Mouse (Mus musculus) ES-Bruce4 (cell line): ENCODE results near the gene Mtfr1l. TPM values are rescaled to one million over a fixed set of nuclear protein-coding genes. Genes with fewer than 3 reads are reported as not detected.

Experiments
- H3K27ac ChIP-seq: 2 replicates; pipeline ENCODE4 v1.5.1; 2012; ENCODE audit warnings: low read length, inconsistent platforms; ENCODE audit not compliant: insufficient read depth
- H3K27me3 ChIP-seq: 2 replicates; pipeline ENCODE4 v1.6.1; 2012; ENCODE audit warnings: mild to moderate bottlenecking, low read length, inconsistent platforms; ENCODE audit not compliant: control insufficient read depth, poor library complexity, insufficient read depth, severe bottlenecking
- H3K36me3 ChIP-seq: 2 replicates; pipeline ENCODE4 v1.6.1; 2012; ENCODE audit warnings: inconsistent platforms, mild to moderate bottlenecking, low read length, moderate library complexity; ENCODE audit not compliant: control insufficient read depth, poor library complexity, insufficient read depth, severe bottlenecking
- H3K4me1 ChIP-seq: one replicate; pipeline ENCODE4 v1.8.1; 2011; ENCODE audit warnings: low read length; ENCODE audit not compliant: control insufficient read depth, insufficient read depth
- H3K4me3 ChIP-seq: 2 replicates; pipeline ENCODE4 v1.5.1; 2011; ENCODE audit warnings: low read depth, mild to moderate bottlenecking, low read length
- H3K9ac ChIP-seq: 2 replicates; pipeline ENCODE4 v1.6.1; 2012; ENCODE audit warnings: low read depth, mild to moderate bottlenecking, inconsistent platforms; ENCODE audit not compliant: poor library complexity, severe bottlenecking
- H3K9me3 ChIP-seq: replicated peaks from 2 replicates; pipeline ENCODE4 v1.6.1; 2012; ENCODE audit warnings: mild to moderate bottlenecking, low read length, inconsistent platforms; ENCODE audit not compliant: control insufficient read depth, poor library complexity, insufficient read depth, severe bottlenecking
- CTCF ChIP-seq: IDR thresholded peaks from one replicate; pipeline ENCODE4 v1.8.1; 2011; ENCODE audit warnings: low read depth, low read length
- EP300 ChIP-seq: IDR thresholded peaks from 2 replicates; pipeline ENCODE4 v1.6.1; 2011; ENCODE audit warnings: low read depth, low read length; ENCODE audit not compliant: insufficient read depth
- POLR2A ChIP-seq: IDR thresholded peaks from one replicate; pipeline ENCODE4 v1.8.1; 2011; ENCODE audit warnings: low read length; ENCODE audit not compliant: insufficient read depth
- polyA plus RNA-seq: library from polyadenylated mRNA; stranded (reverse); fragments of >200 nt; gene quantifications from 2 replicates; pipeline ENCODE4 v1.2.4, GENCODE M21; 2011; ENCODE audit warnings: low read depth; ENCODE audit not compliant: missing spikeins, insufficient read depth, insufficient read length

The Mtfr1l gene
- polyA plus RNA-seq, 1 experiment = 51.9 TPM

DNA sequence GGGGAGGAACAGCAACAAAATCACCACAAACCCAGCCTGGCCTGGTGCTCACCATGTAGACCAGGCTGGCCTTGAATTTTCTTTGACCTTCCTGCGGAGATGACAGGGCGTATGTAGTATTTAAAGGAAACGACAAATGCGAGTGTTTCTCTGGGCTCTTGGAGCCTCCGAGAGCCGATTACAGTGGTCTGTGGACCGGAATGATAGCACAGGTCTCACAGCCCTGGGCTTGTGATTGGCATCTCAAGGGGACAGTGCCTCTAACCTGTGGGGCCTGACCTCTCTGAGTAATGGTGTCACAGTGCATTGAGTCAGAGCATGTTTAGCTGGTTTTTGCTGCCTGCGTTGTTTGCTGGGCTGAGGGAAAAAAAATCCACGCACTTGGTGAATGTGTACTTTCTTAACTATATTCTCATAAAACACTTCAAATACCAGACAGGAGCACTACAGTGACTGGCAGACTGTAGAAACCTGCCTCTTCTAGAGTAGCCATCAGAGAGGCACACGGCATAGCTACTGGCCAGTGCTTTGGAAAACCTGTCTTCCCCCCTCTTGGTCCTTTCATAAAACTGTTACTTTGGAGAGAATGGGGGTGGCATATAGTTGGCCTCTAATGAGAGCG, 20.8 kb downstream of the Mtfr1l start:
- Histone ChIP-seq H3K9ac (no peak overlapping the region), H3K27me3 (no peaks in the 10 kb centered on the region), H3K9me3 (no peaks in the 10 kb centered on the region), H3K4me3 (no peak overlapping the region), H3K27ac (no peak overlapping the region), H3K36me3 (no peaks in the 10 kb centered on the region; the same call in 1 of the 2 replicates), H3K4me1 (peaks cover 8% of the 10 kb centered on the region)
- TF ChIP-seq POLR2A (no peak), CTCF (no peak), EP300 (no peak)

DNA sequence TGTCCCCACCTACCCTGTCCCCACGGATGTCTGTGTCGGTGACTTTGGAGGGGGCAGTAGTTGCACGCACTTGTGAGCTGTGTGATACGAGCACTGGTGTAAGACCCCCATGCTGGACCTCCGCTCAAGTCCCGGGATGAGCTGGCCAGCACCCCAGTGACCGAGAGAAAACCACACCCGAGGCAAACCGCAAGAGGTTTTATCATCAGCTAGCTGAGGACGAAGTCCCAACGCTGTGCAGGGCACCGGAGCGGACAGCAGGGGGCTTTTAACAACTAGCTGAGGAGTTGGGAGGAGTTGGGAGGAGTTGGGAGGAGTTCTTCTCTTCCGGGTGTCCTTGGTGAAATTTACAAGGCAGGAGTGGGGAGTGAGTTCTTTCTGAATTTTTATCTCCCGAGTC, 22.4 kb downstream of the Mtfr1l start:
- TF ChIP-seq EP300 (no peak), CTCF (peak; percentile 26), POLR2A (no peak)
- Histone ChIP-seq H3K4me1 (peaks cover 8% of the 10 kb centered on the region), H3K4me3 (peak overlapping the region; percentile 41), H3K9me3 (no peaks in the 10 kb centered on the region), H3K9ac (no peak overlapping the region), H3K27ac (peak overlapping the region; percentile 5; the same call in 1 of the 2 replicates), H3K27me3 (no peaks in the 10 kb centered on the region), H3K36me3 (no peaks in the 10 kb centered on the region; the same call in 1 of the 2 replicates)

DNA sequence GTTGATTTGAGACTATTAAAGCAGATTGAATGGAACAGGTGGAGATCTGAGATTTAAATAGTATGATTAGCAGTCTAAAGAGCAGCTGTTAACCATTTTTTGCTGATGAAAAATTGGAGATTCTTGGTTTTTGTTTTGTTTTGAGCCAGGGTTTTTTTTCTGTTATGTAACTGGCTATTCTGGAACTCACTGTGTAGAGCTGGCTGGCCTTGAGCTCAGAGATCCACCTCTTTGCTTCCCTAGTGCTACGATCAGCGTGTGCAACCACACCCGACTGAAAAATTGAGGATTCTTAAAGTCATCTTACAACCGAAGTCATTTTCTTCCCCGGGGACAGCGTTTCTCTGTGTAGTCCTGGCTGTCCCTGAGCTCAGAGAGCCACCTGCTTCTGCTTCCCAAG, 23.5 kb downstream of the Mtfr1l start:
- Histone ChIP-seq H3K9me3 (no peaks in the 10 kb centered on the region), H3K4me1 (peaks cover 3% of the 10 kb centered on the region), H3K36me3 (no peaks in the 10 kb centered on the region; the same call in 1 of the 2 replicates), H3K27ac (no peak overlapping the region), H3K4me3 (peak overlapping the region; percentile 60), H3K27me3 (no peaks in the 10 kb centered on the region), H3K9ac (peak overlapping the region; percentile 77)
- no peak for TF ChIP-seq CTCF
- no peak for TF ChIP-seq EP300
- TF ChIP-seq POLR2A = no peak

DNA sequence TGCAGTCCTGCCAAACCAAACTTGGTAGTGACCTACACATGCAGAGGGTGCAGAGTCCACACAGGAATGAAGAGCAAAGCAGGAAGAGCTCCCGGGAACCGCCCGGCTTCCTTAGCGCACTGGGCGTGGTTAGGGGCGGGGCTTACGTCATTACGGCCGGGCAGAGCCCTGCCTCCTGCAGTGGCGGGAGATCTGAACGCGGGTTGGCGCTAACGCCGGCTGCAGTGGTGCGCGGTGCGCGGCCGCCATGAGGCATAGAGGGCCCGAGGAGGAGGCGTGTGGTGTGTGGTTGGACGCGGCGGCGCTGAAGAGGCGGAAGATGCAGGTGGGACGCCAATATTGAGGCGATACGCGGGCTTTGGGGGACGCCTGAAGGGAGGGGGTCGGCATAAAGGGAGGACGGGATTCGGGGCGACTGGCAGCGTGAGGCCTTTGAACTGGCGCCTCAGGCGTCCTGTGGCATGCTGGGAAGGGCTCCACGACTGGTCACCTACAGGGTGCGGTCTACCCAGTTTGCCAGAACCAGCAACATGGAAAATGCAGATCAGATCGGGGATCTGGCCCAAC, 24.3 kb downstream of the Mtfr1l start, which contains the start of gene Aunip:
TSS of gene Aunip (plus strand) at position 155 of the 567 bp plus-strand sequence.
- no peaks in the 10 kb centered on the region; the same call in 1 of the 2 replicates for H3K36me3 ChIP-seq
- peak within 1 kb of the TSS; percentile 43; the same call in 1 of the 2 replicates for H3K27ac ChIP-seq
- H3K4me3 ChIP-seq = peak within 1 kb of the TSS; percentile 91
- H3K27me3 ChIP-seq = no peaks in the 10 kb centered on the region
- TF ChIP-seq CTCF (no peak), POLR2A (no peak), EP300 (0 out of 2 replicates have a peak, but pooled peaks have one; percentile 4)
- peaks cover 3% of the 10 kb centered on the region for H3K4me1 ChIP-seq
- H3K9ac ChIP-seq = peak within 1 kb of the TSS; percentile 77
- no peaks in the 10 kb centered on the region for H3K9me3 ChIP-seq

DNA sequence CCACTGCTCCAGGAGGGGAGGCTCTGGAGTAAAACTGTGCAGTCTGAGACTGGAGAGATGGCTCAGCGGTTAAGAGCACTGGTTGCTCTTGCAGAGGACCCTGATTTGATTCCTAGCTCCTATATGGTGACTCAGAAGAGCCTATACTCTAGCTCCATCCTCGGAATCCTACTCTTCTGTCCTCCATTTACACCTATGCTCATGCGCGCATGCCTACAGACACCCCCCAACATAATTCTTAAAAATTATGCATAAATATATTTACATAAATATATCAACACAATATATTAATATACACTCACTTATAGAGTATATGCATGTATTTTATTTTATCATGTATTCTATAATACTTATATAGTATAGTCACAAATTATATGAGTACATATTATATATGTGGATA, 24.8 kb downstream of the Mtfr1l start:
- Histone ChIP-seq H3K9ac (no peak overlapping the region), H3K36me3 (no peaks in the 10 kb centered on the region; the same call in 1 of the 2 replicates), H3K4me1 (peaks cover 1% of the 10 kb centered on the region), H3K27ac (no peak overlapping the region), H3K27me3 (no peaks in the 10 kb centered on the region), H3K9me3 (no peaks in the 10 kb centered on the region), H3K4me3 (no peak overlapping the region)
- no peak for TF ChIP-seq CTCF
- TF ChIP-seq POLR2A = no peak
- TF ChIP-seq EP300 = no peak

DNA sequence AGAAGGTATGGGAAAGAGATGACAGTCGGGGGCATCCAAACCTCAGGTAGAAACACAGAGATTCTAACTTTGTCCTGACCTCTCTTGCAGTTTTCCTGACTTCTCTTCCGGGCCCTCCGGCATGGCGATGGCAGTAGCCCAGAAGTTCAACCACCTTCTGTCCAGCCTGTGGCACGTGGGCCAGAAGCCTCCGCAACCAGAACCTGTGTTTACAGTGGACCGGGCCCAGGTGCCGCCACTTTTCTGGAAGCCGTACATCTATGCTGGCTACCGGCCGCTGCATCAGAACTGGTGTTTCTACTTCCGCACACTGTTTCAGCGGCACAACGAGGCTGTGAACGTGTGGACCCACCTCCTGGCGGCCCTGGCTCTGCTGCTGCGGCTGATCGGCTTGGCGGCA, 28.5 kb downstream of the Mtfr1l start:
- Histone ChIP-seq H3K9me3 (no peaks in the 10 kb centered on the region), H3K9ac (peak overlapping the region; percentile 52), H3K27ac (no peak overlapping the region), H3K36me3 (no peaks in the 10 kb centered on the region), H3K4me1 (no peaks in the 10 kb centered on the region), H3K4me3 (peak overlapping the region; percentile 44), H3K27me3 (no peaks in the 10 kb centered on the region)
- TF ChIP-seq CTCF = no peak
- no peak for TF ChIP-seq POLR2A
- no peak for TF ChIP-seq EP300
